Mouse (Mus musculus): ENCODE results near the gene Olfr743. TPM values are rescaled to one million over a fixed set of nuclear protein-coding genes. Genes with fewer than 3 reads are reported as not detected.
"Not testable (repeated sequence)": the region's sequence is repeated elsewhere in the genome, so short reads cannot be mapped to it uniquely, and the experiment has no call there.

Gene Olfr743
- not detected in 2 replicates for polyA plus RNA-seq (2016; fragmentation: Nextera tagmentation; extraction: Ambion mirVana)

- Histone ChIP-seq H3K27me3 (replicated peaks; ENCODE audit: low read depth, poor library complexity, severe bottlenecking) (no peaks in the 10 kb centered on the region), H3K9me3 (peaks cover 3% of the 10 kb centered on the region; the same call in 1 of the 2 replicates), H3K4me3 (no peak within 1 kb of the TSS), H3K36me3 (replicated peaks) (no peaks in the 10 kb centered on the region), H3K27ac (replicated peaks) (no peak within 1 kb of the TSS), H3K4me1 (no peaks in the 10 kb centered on the region)
- no peak for DNase-seq (ENCODE audit: low spot score)
Measured at GRCm38 (mm10) chr14:50521539-50521938, at the start of gene Olfr743. Gene Olfr743 (plus strand): TSS chr14:50521839.

GRCm38 (mm10) chr14:50472438-50472837, 49.2 kb upstream of the Olfr743 start, which contains the start of gene Olfr741:
Gene Olfr741 (plus strand): TSS chr14:50472738.
- 77% methylated on average over 2 of the region's 2 CpGs for WGBS
- H3K4me1 ChIP-seq = no peaks in the 10 kb centered on the region
- no peaks in the 10 kb centered on the region for H3K27me3 ChIP-seq (replicated peaks; ENCODE audit: low read depth, poor library complexity, severe bottlenecking)
- H3K36me3 ChIP-seq (replicated peaks) = no peaks in the 10 kb centered on the region
- no peak for DNase-seq (ENCODE audit: low spot score)
- H3K9me3 ChIP-seq = no peaks in the 10 kb centered on the region
- no peak within 1 kb of the TSS for H3K27ac ChIP-seq (replicated peaks)
- H3K4me3 ChIP-seq = no peak within 1 kb of the TSS

- Histone ChIP-seq H3K4me1 (no peaks in the 10 kb centered on the region), H3K4me3 (no peak overlapping the region), H3K36me3 (replicated peaks) (no peaks in the 10 kb centered on the region), H3K27ac (replicated peaks) (no peak overlapping the region), H3K27me3 (replicated peaks; ENCODE audit: low read depth, poor library complexity, severe bottlenecking) (no peaks in the 10 kb centered on the region), H3K9me3 (peaks cover 5% of the 10 kb centered on the region; the same call in 1 of the 2 replicates)
- no peak for DNase-seq (ENCODE audit: low spot score)
- 81% methylated on average over 2 of the region's 2 CpGs for WGBS
Measured at GRCm38 (mm10) chr14:50478406-50478805, 43.2 kb upstream of the Olfr743 start.

- no peaks in the 10 kb centered on the region for H3K9me3 ChIP-seq
- no peak within 1 kb of the TSS for H3K4me3 ChIP-seq
- no peaks in the 10 kb centered on the region for H3K36me3 ChIP-seq (replicated peaks)
- no peaks in the 10 kb centered on the region for H3K4me1 ChIP-seq
- no peak within 1 kb of the TSS for H3K27ac ChIP-seq (replicated peaks)
- DNase-seq (ENCODE audit: low spot score) = no peak
- 69% methylated on average over 2 of the region's 2 CpGs for WGBS
- no peaks in the 10 kb centered on the region for H3K27me3 ChIP-seq (replicated peaks; ENCODE audit: low read depth, poor library complexity, severe bottlenecking)
Measured at GRCm38 (mm10) chr14:50503300-50503699, 18.3 kb upstream of the Olfr743 start, which contains the start of gene Olfr742. Gene Olfr742 (plus strand): TSS chr14:50503600.

- Histone ChIP-seq H3K27me3 (replicated peaks; ENCODE audit: low read depth, poor library complexity, severe bottlenecking) (no peaks in the 10 kb centered on the region), H3K9me3 (peaks cover 11% of the 10 kb centered on the region; the same call in 1 of the 2 replicates), H3K4me3 (no peak overlapping the region), H3K36me3 (replicated peaks) (no peaks in the 10 kb centered on the region), H3K27ac (replicated peaks) (no peak overlapping the region), H3K4me1 (no peaks in the 10 kb centered on the region)
- 94% methylated on average over 2 of the region's 2 CpGs for WGBS
- no peak for DNase-seq (ENCODE audit: low spot score)
Measured at GRCm38 (mm10) chr14:50552734-50553133, 31.1 kb downstream of the Olfr743 start.

- H3K4me1 ChIP-seq; H3K27me3 ChIP-seq (replicated peaks; ENCODE audit: low read depth, poor library complexity, severe bottlenecking); DNase-seq (ENCODE audit: low spot score); H3K36me3 ChIP-seq (replicated peaks); H3K27ac ChIP-seq (replicated peaks); H3K9me3 ChIP-seq; H3K4me3 ChIP-seq: not testable (repeated sequence)
- WGBS = 75% methylated on average over 1 of the region's 1 CpGs
Measured at GRCm38 (mm10) chr14:50573056-50573455, 51.4 kb downstream of the Olfr743 start.

Other genes with a start within 250 kb of the Olfr743 start
- not detected in 2 replicates for gene Olfr732, start 237.6 kb upstream of the Olfr743 start, polyA plus RNA-seq (2016; fragmentation: Nextera tagmentation; extraction: Ambion mirVana)
- gene Olfr733, start 220.3 kb upstream of the Olfr743 start, polyA plus RNA-seq (2016; fragmentation: Nextera tagmentation; extraction: Ambion mirVana) = not detected in 2 replicates
- not detected in 2 replicates for gene Olfr734, start 195.1 kb upstream of the Olfr743 start, polyA plus RNA-seq (2016; fragmentation: Nextera tagmentation; extraction: Ambion mirVana)
- gene Olfr735, start 173.0 kb upstream of the Olfr743 start, polyA plus RNA-seq (2016; fragmentation: Nextera tagmentation; extraction: Ambion mirVana) = not detected in 2 replicates
- not detected in 2 replicates for gene Tlr11, start 163.9 kb upstream of the Olfr743 start, polyA plus RNA-seq (2016; fragmentation: Nextera tagmentation; extraction: Ambion mirVana)
- gene Olfr736, start 140.7 kb upstream of the Olfr743 start, polyA plus RNA-seq (2016; fragmentation: Nextera tagmentation; extraction: Ambion mirVana) = not detected in 2 replicates
- not detected in 2 replicates for gene Olfr738, start 114.3 kb upstream of the Olfr743 start, polyA plus RNA-seq (2016; fragmentation: Nextera tagmentation; extraction: Ambion mirVana)
- gene Olfr739, start 103.2 kb upstream of the Olfr743 start, polyA plus RNA-seq (2016; fragmentation: Nextera tagmentation; extraction: Ambion mirVana) = not detected in 2 replicates
- not detected in 2 replicates for gene Olfr740, start 76.3 kb upstream of the Olfr743 start, polyA plus RNA-seq (2016; fragmentation: Nextera tagmentation; extraction: Ambion mirVana)
- not detected in 2 replicates for gene Olfr741, start 49.1 kb upstream of the Olfr743 start, polyA plus RNA-seq (2016; fragmentation: Nextera tagmentation; extraction: Ambion mirVana)
- not detected in 2 replicates for gene Olfr742, start 18.2 kb upstream of the Olfr743 start, polyA plus RNA-seq (2016; fragmentation: Nextera tagmentation; extraction: Ambion mirVana)
- not detected in 2 replicates for gene Olfr744, start 93.0 kb downstream of the Olfr743 start, polyA plus RNA-seq (2016; fragmentation: Nextera tagmentation; extraction: Ambion mirVana)
- not detected in 2 replicates for gene Olfr745, start 117.5 kb downstream of the Olfr743 start, polyA plus RNA-seq (2016; fragmentation: Nextera tagmentation; extraction: Ambion mirVana)
- not detected in 2 replicates for gene Olfr746, start 125.2 kb downstream of the Olfr743 start, polyA plus RNA-seq (2016; fragmentation: Nextera tagmentation; extraction: Ambion mirVana)
- not detected in 2 replicates for gene Olfr747, start 171.4 kb downstream of the Olfr743 start, polyA plus RNA-seq (2016; fragmentation: Nextera tagmentation; extraction: Ambion mirVana)
- not detected in 2 replicates for gene Olfr748, start 185.5 kb downstream of the Olfr743 start, polyA plus RNA-seq (2016; fragmentation: Nextera tagmentation; extraction: Ambion mirVana)
- gene Olfr749, start 223.3 kb downstream of the Olfr743 start, polyA plus RNA-seq (2016; fragmentation: Nextera tagmentation; extraction: Ambion mirVana) = not detected in 2 replicates